Mouse (Mus musculus) hindbrain, postnatal 0 days (tissue): ENCODE measurements around the gene Hsd3b2. TPM values are rescaled to one million over a fixed set of nuclear protein-coding genes. Genes with fewer than 3 reads are reported as not detected.
"Not testable (repeated sequence)": the region's sequence is repeated elsewhere in the genome, so short reads cannot be mapped to it uniquely, and the experiment has no call there.

ENCODE experiments used
- ATAC-seq: fragments of 200-750 bp; cut with Nextera tagmentation; 2 replicates; pipeline ENCODE4 v1.8.0; 2017; ENCODE audit warnings: mild to moderate bottlenecking, moderate TSS enrichment, moderate library complexity
- DNase-seq: peaks from one replicate; pipeline ENCODE4 v3.0.0-alpha.2; 2015; ENCODE audit warnings: low spot score
- H3K27ac ChIP-seq: fragments of 300-500 bp; sonication (generic); 2 replicates; pipeline ENCODE4 v1.5.1; 2014; ENCODE audit warnings: mild to moderate bottlenecking
- H3K27me3 ChIP-seq: fragments of 300-500 bp; sonication (generic); 2 replicates; pipeline ENCODE4 v1.6.1; 2014; ENCODE audit warnings: low read length, mixed read lengths; ENCODE audit not compliant: insufficient read depth
- H3K36me3 ChIP-seq: fragments of 300-500 bp; sonication (generic); 2 replicates; pipeline ENCODE4 v1.6.1; 2014; ENCODE audit warnings: low read length, mixed read lengths; ENCODE audit not compliant: insufficient read depth
- H3K4me1 ChIP-seq: fragments of 300-500 bp; sonication (generic); 2 replicates; pipeline ENCODE4 v1.6.1; 2014; ENCODE audit warnings: antibody characterized with exemption, low read length, mixed read lengths; ENCODE audit not compliant: insufficient read depth
- H3K4me2 ChIP-seq: fragments of 300-500 bp; sonication (generic); 2 replicates; pipeline ENCODE4 v1.6.1; 2014; ENCODE audit warnings: low read depth, mild to moderate bottlenecking, low read length, moderate library complexity, mixed read lengths
- H3K4me3 ChIP-seq: fragments of 300-500 bp; sonication (generic); 2 replicates; pipeline ENCODE4 v1.5.1; 2014; ENCODE audit warnings: low read length
- H3K9ac ChIP-seq: fragments of 300-500 bp; sonication (generic); replicated peaks from 2 replicates; pipeline ENCODE4 v1.6.1; 2014; ENCODE audit warnings: mild to moderate bottlenecking, low read length, moderate library complexity, mixed read lengths
- H3K9me3 ChIP-seq: fragments of 300-500 bp; sonication (generic); 2 replicates; pipeline ENCODE4 v1.6.1; 2016; ENCODE audit warnings: low read length, mixed read lengths
- CTCF ChIP-seq: IDR thresholded peaks from 2 replicates; pipeline ENCODE4 v1.5.1; 2016; ENCODE audit warnings: antibody characterized with exemption, control low read depth, low read depth
- WGBS: fragments of 180-500 bp; shearing (Covaris S2); extraction: QIAGEN DNeasy Blood & Tissue Kit; methylation state at CpG from one replicate; pipeline ENCODE4 v1.1.7; 2014; 5-methylcytosine and 5-hydroxymethylcytosine counted together
- polyA plus RNA-seq: library from polyadenylated mRNA; unstranded; fragments of >200 nt; fragmentation: Nextera tagmentation; extraction: Ambion mirVana; gene quantifications from 2 replicates; pipeline ENCODE4 v1.2.1, GENCODE M21; 2015
- total RNA-seq: library from RNA; depleted of rRNA; stranded (reverse); fragments of >200 nt; gene quantifications from 2 replicates; pipeline ENCODE4 v1.2.3, GENCODE M21; 2014; rRNA removed

Gene Hsd3b2
- total RNA-seq = not detected in 2 replicates
- polyA plus RNA-seq = not detected in 2 replicates

DNA sequence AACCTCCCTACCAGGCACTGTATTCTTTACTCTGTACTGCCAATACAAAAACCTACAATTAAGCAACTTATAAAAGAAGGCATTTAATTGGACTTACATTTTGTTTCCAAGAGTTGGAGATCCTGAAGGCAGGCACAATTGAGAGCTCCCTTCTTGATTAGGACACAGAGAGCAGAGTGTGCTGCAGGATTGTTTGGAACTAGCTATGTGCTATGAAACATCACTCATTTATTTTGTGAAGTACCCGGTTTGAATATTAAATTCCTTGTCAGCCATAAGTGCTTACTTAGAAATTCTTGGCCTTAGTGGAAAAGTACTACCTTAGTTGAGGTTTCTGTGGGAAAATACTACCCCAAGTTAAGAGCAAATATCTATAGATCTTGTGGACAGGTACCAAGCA, at the start of gene Hsd3b2:
Gene Hsd3b2, minus strand, starts transcription at position 168 of the 400 bp plus-strand sequence.
- no peak for TF ChIP-seq CTCF
- DNase-seq = no peak

DNA sequence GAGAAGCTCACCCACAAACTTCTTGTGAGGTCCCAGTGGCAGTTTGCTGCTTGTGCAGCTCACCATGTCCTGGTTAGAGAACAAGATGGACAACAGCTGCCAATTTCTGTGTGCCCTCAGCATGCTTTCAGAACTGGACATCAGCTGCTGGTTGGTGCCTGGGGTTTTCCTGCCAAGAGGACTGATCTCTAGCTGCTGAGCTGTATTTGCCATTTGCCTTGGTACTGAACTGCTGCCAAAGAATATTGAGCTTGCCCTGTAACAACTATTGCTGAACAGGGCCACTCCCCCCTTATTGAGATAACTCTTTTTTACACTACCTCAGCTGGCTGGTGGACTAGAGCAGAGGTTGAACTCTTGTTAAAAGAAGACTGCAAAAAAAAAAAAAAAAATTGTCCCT, 39.8 kb upstream of the Hsd3b2 start:
- no peak overlapping the region for H3K4me3 ChIP-seq
- no peaks in the 10 kb centered on the region for H3K27me3 ChIP-seq
- H3K27ac ChIP-seq = no peak overlapping the region
- no peaks in the 10 kb centered on the region for H3K9me3 ChIP-seq
- no peak overlapping the region for H3K4me2 ChIP-seq
- H3K9ac ChIP-seq = no peak overlapping the region
- ATAC-seq (no peak), DNase-seq (peak; percentile 2)
- no peaks in the 10 kb centered on the region for H3K36me3 ChIP-seq
- TF ChIP-seq CTCF = no peak
- H3K4me1 ChIP-seq = no peaks in the 10 kb centered on the region

More for the DNA sequence above, at the start of gene Hsd3b2:
- Histone ChIP-seq H3K9me3 (no peaks in the 10 kb centered on the region), H3K36me3 (no peaks in the 10 kb centered on the region), H3K4me3 (no peak within 1 kb of the TSS), H3K27me3 (no peaks in the 10 kb centered on the region), H3K27ac (no peak within 1 kb of the TSS), H3K9ac (no peak within 1 kb of the TSS), H3K4me2 (no peak within 1 kb of the TSS), H3K4me1 (no peaks in the 10 kb centered on the region)
- ATAC-seq = no peak
- WGBS = 82% methylated on average over 1 of the region's 1 CpGs

- Histone ChIP-seq H3K27me3 (no peaks in the 10 kb centered on the region), H3K9me3 (no peaks in the 10 kb centered on the region), H3K4me1 (no peaks in the 10 kb centered on the region), H3K36me3 (no peaks in the 10 kb centered on the region), H3K9ac (no peak overlapping the region), H3K4me3 (no peak overlapping the region), H3K4me2 (no peak overlapping the region), H3K27ac (no peak overlapping the region)
- no peak for DNase-seq
- 89% methylated on average over 3 of the region's 3 CpGs for WGBS
- ATAC-seq = no peak
- no peak for TF ChIP-seq CTCF
These were observed 32.5 kb upstream of the Hsd3b2 start for GRCm38 (mm10) chr3:98756836-98757235.

DNA sequence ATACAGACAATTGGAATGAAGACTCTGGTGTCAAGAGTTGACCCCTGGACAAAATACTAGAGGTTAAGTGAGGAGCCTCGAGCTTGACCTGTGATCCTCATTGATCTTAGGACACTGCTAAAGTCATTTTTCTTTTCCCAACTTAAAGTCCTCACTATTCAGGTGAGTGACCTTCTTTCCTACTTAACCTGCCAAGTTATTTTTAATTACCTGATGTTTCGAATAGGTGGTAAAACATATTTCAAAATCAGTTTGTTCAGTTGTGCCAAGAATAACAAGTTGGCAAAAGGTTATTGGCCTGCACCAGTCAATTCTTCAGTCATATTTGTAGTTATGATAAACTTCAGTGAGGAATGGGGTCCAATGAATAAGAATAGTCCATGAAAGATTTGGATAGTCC, 27.8 kb upstream of the Hsd3b2 start:
- Histone ChIP-seq H3K9me3 (no peaks in the 10 kb centered on the region), H3K27ac (no peak overlapping the region), H3K36me3 (no peaks in the 10 kb centered on the region), H3K4me1 (no peaks in the 10 kb centered on the region), H3K4me3 (no peak overlapping the region), H3K9ac (no peak overlapping the region), H3K27me3 (no peaks in the 10 kb centered on the region), H3K4me2 (no peak overlapping the region)
- DNase-seq (no peak), ATAC-seq (no peak)
- TF ChIP-seq CTCF = no peak
- 66% methylated on average over 2 of the region's 2 CpGs for WGBS

DNA sequence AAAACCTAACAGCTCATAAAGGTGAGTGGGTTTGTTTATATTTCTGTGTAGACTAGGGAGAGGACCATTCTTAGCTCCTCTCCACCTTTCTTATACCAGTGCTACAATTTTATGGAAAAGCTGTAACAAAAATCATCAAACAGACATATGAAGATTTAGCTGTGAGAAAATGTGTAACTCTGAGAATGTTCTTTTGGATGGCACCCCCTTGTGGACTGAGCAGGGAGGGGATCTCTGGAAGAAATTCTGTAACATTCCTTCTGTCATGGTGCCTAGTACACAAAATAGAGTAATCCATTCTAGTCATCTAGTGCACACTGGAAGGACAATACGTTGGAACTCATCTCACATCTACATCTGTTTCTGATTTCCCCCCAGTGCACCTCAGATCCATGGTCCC, 16.7 kb upstream of the Hsd3b2 start:
- not testable (repeated sequence) for H3K27me3 ChIP-seq, H3K9ac ChIP-seq, H3K4me1 ChIP-seq, H3K9me3 ChIP-seq, DNase-seq, ATAC-seq, H3K27ac ChIP-seq, H3K4me2 ChIP-seq, H3K36me3 ChIP-seq, H3K4me3 ChIP-seq
- WGBS = 49% methylated on average over 1 of the region's 1 CpGs

- no peaks in the 10 kb centered on the region for H3K27me3 ChIP-seq
- H3K27ac ChIP-seq = no peak overlapping the region
- TF ChIP-seq CTCF = no peak
- no peak for ATAC-seq
- WGBS = 50% methylated on average over 4 of the region's 4 CpGs
- DNase-seq = no peak
- H3K4me2 ChIP-seq = no peak overlapping the region
- no peak overlapping the region for H3K4me3 ChIP-seq
- no peak overlapping the region for H3K9ac ChIP-seq
- H3K36me3 ChIP-seq = no peaks in the 10 kb centered on the region
- no peaks in the 10 kb centered on the region for H3K9me3 ChIP-seq
- H3K4me1 ChIP-seq = no peaks in the 10 kb centered on the region
These were observed 10.0 kb upstream of the Hsd3b2 start for GRCm38 (mm10) chr3:98734340-98734739.

DNA sequence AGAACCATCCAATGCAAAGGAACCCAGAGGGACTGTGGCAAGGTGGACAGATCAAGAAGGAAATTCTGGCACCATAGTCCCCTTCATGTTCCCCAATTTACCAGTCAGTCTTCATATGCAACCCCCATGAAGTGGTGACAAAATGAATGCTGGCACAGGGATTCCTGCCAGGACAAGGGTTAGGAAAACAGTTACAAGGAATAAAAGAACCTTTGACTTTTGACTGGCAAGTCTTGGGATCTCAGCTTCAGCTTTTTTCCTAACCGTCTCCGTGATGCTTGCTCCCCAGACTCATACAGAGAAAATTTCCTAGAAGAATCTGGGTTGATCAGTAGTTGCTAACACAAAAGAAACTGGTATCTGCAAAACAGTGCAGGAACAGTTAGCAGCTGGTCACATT, 9.4 kb upstream of the Hsd3b2 start:
- ATAC-seq (no peak), DNase-seq (no peak)
- Histone ChIP-seq H3K27me3 (no peaks in the 10 kb centered on the region), H3K4me3 (no peak overlapping the region), H3K4me2 (no peak overlapping the region), H3K9me3 (no peaks in the 10 kb centered on the region), H3K4me1 (no peaks in the 10 kb centered on the region), H3K9ac (no peak overlapping the region), H3K27ac (no peak overlapping the region), H3K36me3 (no peaks in the 10 kb centered on the region)
- TF ChIP-seq CTCF = no peak
- 58% methylated on average over 2 of the region's 2 CpGs for WGBS

DNA sequence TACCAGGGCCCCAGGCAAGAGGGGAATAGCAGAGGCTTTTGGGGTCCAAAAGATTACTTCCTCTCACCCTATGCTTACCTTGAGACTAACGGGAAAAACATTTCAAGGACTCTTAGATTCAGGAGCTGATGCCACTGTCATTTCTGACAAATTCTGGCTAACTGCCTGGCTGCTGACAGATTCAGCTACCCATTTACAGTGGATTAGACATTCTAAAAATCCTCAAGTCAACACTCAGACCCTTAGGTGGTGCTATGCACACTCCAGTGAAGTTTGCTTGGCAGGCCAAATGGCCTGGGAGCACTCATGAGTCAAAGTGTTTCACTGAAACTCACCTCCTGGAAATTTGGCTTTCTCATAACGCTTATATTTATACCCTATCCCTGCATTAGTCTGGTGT, 1.9 kb upstream of the Hsd3b2 start:
- no peak for ATAC-seq
- H3K4me3 ChIP-seq = no peak overlapping the region
- H3K4me2 ChIP-seq = no peak overlapping the region
- H3K9ac ChIP-seq = no peak overlapping the region
- no peaks in the 10 kb centered on the region for H3K36me3 ChIP-seq
- no peaks in the 10 kb centered on the region for H3K4me1 ChIP-seq
- no peak for TF ChIP-seq CTCF
- no peak overlapping the region for H3K27ac ChIP-seq
- no peaks in the 10 kb centered on the region for H3K27me3 ChIP-seq
- WGBS = 65% methylated on average over 2 of the region's 2 CpGs
- peak; percentile 11 for DNase-seq
- H3K9me3 ChIP-seq = no peaks in the 10 kb centered on the region
